Mouse (Mus musculus): ENCODE measurements around the gene Ryk.

- TF ChIP-seq POLR2A (IDR thresholded peaks at IDR 0.05; ENCODE audit: borderline replicate concordance, control insufficient read depth, low read depth, low read length) (no peak), CTCF (IDR thresholded peaks at IDR 0.05; ENCODE audit: control insufficient read depth, insufficient read depth, low read length) (no peak)
Measured at GRCm38 (mm10) chr9:102922866-102923434, 88.2 kb downstream of the Ryk start.
